Mouse (Mus musculus): ENCODE data around the gene Rnf43.

The Rnf43 gene

GRCm38 (mm10) chr11:87761806-87762701 lies 99.5 kb downstream of the Rnf43 start:
- DNase-seq: no peak

- no peak for DNase-seq
These were observed 100.3 kb downstream of the Rnf43 start for GRCm38 (mm10) chr11:87762702-87763385.

GRCm38 (mm10) chr11:87763511-87763987 lies 101.0 kb downstream of the Rnf43 start:
- peak; percentile 69 for DNase-seq

- peak; percentile 50 for DNase-seq
These were observed 101.7 kb downstream of the Rnf43 start for GRCm38 (mm10) chr11:87763988-87764876.

- DNase-seq: no peak
These were observed 106.2 kb downstream of the Rnf43 start for GRCm38 (mm10) chr11:87768745-87769144.

- peak; percentile 80 for DNase-seq
These were observed 108.5 kb downstream of the Rnf43 start for GRCm38 (mm10) chr11:87770989-87771388.

- DNase-seq: no peak
These were observed 109.8 kb downstream of the Rnf43 start for GRCm38 (mm10) chr11:87772354-87772753.

GRCm38 (mm10) chr11:87778100-87778765 lies 115.7 kb downstream of the Rnf43 start:
- peak; percentile 48 for DNase-seq

GRCm38 (mm10) chr11:87778915-87779314 lies 116.4 kb downstream of the Rnf43 start:
- no peak for DNase-seq

GRCm38 (mm10) chr11:87779392-87779791 lies 116.9 kb downstream of the Rnf43 start:
- DNase-seq: no peak

GRCm38 (mm10) chr11:87780130-87780529 lies 117.6 kb downstream of the Rnf43 start:
- DNase-seq: no peak

Measured in right cerebral cortex, postnatal 4 days (tissue).